Mouse (Mus musculus) inflammation-experienced regulatory T-cells, adult 16 weeks (primary cell): ENCODE data around the gene Kyat1. TPM values are rescaled to one million over a fixed set of nuclear protein-coding genes. Genes with fewer than 3 reads are reported as not detected.

Experiments
- polyA plus RNA-seq: library from polyadenylated mRNA; unstranded; fragments of 100-300 nt; shearing (Covaris generic); gene quantifications from one replicate; pipeline ENCODE4 v1.2.1, GENCODE M21; 2017

The Kyat1 gene
- polyA plus RNA-seq = 11.9 TPM

DNA sequence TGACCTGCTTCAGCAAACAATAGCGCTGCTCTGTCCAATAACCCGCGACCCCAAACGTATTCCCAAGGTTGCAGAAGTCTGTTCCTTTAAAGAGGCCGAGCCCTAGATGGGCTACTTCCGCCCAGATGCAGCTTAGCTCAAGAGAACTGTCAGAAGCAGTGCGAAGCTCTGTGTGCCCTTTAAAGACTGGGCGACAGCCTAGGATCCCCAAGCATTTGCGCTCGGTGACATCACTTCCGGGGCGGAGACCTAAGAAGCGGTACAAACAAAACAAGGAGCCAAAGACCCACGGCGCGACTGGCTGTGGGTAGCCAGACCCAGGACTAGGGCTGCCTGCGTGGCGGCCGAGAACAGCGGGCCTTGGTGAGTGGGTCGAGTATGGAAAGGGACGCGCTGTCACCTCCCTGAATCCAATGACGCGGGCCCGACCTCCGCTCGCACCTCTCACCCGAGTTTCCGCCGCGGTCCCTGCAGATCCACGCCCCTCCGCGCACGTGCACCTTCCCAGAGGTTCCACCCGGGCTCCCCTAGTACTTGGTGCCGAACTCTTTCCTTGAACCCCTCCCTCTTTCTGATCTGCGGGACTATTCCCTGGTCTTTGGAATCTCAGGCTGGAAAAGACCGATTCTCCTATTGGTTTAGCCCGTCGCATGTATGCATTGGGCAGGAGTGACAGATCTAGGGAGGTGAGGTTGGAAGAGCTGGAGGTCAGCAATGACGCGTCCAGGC, at the start of gene Kyat1:
Gene Kyat1 (minus strand): TSS at position 219 of the 729 bp plus-strand sequence.

DNA sequence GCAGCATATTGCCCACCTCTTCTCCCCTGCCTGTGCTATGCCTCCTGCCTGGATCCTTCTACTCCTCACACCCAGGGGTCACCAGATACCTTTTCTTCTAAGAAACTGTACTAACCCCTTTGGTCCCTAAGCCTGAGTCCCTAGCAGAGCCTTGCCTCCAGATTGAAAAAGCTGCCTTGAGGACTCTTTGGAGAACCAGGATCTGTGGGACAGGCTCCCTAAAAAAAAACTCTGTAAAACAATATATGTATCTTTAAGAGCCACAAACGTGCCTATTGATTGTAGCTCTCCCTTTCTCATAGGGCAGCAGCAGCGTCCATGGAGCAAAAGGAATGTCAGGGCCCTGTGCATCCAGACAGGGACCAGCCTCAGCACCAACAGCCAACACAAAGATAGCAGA, 34.6 kb upstream of the Kyat1 start, which contains the start of gene Gm28035:
Gene Gm28035 (plus strand): TSS at position 301 of the 400 bp plus-strand sequence.

DNA sequence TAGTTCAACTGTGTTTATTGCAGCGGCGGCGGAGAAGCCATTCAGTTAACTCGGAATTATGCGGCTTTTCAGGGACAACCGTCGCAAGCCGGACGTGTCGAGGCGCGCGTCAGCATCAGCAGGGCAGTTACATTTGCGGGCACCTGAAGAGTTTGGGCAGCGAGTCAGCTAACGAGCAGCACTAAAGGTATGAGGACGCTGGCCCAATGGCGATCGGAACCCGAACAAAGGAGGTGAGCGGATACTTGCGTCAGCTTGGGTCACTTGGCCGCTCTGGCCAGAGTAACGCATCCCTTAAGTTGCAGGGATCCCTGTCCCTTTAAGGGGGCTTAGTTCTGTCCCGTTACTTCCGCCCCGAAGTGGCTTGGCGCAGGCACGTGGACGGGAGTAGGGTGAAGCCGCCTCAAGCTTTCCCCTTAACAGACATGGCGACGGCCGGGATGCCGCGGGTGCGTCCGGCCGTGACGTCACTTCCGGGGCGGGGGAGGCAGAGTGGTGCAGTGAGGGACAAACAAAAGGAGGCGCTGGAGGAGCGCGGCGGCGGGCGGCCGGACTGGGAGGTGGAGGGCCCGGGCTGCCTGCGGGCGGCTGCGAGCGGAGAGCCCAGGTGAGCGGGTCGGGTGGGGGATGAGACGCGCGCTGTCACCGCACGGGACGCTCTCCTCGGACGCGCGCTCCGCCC, 31.7 kb upstream of the Kyat1 start, which contains the start of gene Lrrc8a:
Gene Lrrc8a (plus strand): TSS at position 517 of the 682 bp plus-strand sequence.

DNA sequence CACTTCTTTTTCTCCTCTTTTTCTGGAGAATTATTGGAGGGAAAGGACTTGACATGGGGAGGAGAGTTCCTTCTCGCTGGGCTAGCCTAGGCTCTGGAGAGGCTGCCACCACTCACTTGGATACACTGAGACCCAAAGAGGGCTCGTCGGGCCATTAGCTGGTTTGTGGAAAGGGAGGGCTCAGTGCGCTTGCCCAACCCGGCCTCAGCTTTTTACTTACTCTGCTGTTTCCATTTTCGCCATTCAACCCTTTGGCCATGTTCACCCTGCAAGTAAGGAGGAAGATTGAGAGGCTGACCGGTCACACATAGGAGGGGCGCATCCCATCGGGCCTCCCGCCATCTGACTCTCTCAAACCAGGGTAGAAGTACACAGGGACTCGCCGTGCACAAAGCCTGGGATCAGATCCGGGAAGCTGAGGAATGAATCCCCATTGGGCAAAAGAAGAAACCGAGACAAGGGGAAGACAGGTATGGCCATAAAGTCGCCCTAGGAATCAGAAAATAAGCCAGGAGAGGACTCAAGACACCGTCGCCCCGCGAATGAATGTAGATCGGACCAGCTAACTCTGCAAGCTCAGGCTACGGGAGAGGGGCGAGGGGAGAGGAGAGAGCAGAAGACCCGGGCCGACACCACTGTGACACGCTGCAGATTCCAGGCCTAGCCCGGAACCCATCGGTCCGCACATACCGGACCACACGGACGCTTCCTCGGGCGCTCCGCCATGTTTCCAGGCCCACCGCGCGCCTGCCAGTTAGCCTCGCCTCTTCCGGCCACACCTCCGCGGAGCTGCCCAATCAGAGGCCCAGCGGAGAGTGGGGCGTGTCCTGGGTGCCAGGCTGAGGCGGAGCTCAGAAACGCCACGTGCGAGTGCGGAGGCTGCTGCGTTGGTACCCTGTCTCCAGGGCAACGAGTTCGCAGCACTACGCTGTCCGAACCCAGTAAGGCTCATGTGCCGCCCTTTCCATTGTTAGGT, 27.7 kb downstream of the Kyat1 start, which contains the start of gene Spout1:
Gene Spout1 (minus strand): TSS at position 760 of the 976 bp plus-strand sequence.

DNA sequence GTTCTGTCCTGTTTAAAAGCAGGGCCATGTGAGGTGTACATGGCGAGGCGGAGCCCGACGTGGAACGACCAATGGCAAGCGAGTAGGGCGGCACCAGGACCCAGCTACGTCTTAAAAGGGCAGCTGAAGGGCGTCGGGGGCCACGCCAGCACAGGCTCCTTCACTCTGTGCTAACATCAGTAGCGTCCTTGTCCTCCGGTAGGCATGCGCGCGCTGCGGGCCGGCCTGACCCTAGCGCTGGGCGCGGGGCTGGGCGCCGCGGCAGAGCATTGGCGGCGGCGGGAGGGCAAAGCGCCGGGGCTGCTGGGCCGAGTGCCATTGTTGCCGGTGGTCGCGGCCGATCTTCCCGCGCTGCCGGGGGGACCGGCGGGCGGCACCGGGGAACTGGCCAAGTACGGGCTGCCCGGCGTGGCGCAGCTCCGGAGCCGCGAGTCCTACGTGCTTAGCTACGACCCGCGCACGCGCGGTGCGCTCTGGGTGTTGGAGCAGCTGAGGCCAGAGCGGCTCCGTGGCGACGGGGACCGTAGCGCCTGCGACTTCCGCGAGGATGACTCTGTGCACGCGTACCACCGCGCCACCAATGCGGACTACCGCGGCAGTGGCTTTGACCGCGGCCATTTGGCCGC, 34.2 kb downstream of the Kyat1 start, which contains the start of gene Endog:
Gene Endog (plus strand): TSS at position 123 of the 626 bp plus-strand sequence.

Other genes with a start within 250 kb of the Kyat1 start
- 124 TPM for gene Sptan1, start 240.3 kb downstream of the Kyat1 start, polyA plus RNA-seq
- gene Wdr34, start 157.0 kb downstream of the Kyat1 start, polyA plus RNA-seq = 1.7 TPM
- gene Set, start 148.5 kb downstream of the Kyat1 start, polyA plus RNA-seq = 141 TPM
- 2.5 TPM for gene Pkn3, start 128.2 kb downstream of the Kyat1 start, polyA plus RNA-seq
- 32.3 TPM for gene Zdhhc12, start 112.2 kb downstream of the Kyat1 start, polyA plus RNA-seq
- gene Zer1, start 81.3 kb downstream of the Kyat1 start, polyA plus RNA-seq = 37.3 TPM
- gene Tbc1d13, start 72.1 kb downstream of the Kyat1 start, polyA plus RNA-seq = 8.8 TPM
- gene Endog, start 34.4 kb downstream of the Kyat1 start, polyA plus RNA-seq = 2.6 TPM
- 47.6 TPM for gene Spout1, start 27.4 kb downstream of the Kyat1 start, polyA plus RNA-seq
- gene Lrrc8a, start 31.9 kb upstream of the Kyat1 start, polyA plus RNA-seq = 6.4 TPM
- gene Gm28035, start 34.7 kb upstream of the Kyat1 start, polyA plus RNA-seq = 1.6 TPM
- gene Phyhd1, start 60.4 kb upstream of the Kyat1 start, polyA plus RNA-seq = 4.7 TPM
- gene Gm28038, start 75.2 kb upstream of the Kyat1 start, polyA plus RNA-seq = not detected
- gene Dolk, start 80.5 kb upstream of the Kyat1 start, polyA plus RNA-seq = 19.2 TPM
- 25.2 TPM for gene Nup188, start 80.5 kb upstream of the Kyat1 start, polyA plus RNA-seq
- 145 TPM for gene Sh3glb2, start 153.5 kb upstream of the Kyat1 start, polyA plus RNA-seq
- 16.8 TPM for gene Miga2, start 158.4 kb upstream of the Kyat1 start, polyA plus RNA-seq
- gene Dolpp1, start 186.4 kb upstream of the Kyat1 start, polyA plus RNA-seq = 39.1 TPM
- 7.4 TPM for gene Crat, start 210.0 kb upstream of the Kyat1 start, polyA plus RNA-seq
- 137 TPM for gene Ptpa, start 210.2 kb upstream of the Kyat1 start, polyA plus RNA-seq